Comparison of ENCODE assay signal across 10 mouse cellular contexts in the genomic region with DNA sequence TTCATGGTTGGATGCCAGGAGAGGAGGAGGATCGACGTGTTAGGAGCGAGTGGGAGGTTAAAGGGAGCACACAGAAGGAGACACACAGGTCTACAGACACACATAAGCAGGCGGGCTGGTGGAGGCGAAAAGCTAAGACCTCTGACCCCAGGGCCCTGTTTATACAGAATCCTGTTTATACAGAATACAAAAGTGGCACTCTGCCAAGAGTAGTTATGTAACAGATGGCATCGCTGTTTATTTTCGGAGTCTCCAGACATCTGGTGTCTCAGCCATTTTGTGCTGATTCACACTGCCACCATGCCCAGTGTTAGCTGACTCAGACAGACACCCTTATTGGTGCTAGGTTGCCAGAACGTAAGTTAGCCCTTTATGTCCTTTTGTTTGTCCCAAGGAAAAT. TPM values are rescaled to one million over a fixed set of nuclear protein-coding genes. Genes with fewer than 3 reads are reported as not detected.
DNase-seq lines count a peak whose midpoint lies in the region; ATAC-seq lines count a peak whose summit lies in the region.
"Had no signal": no experiment of that assay in that cellular context is flagged by ENCODE, and none has a peak within 500 bp of the region (broad histone marks: within the 10 kb centered on the region; RNA-seq: fewer than 3 reads in every experiment).

No protein-coding gene starts in this region.

- WGBS in hindbrain, embryonic 12.5 days: 55% methylated on average over 8 of the region's 8 CpGs

- no peaks in the 10 kb centered on the region for H3K27me3 ChIP-seq in hindbrain, embryonic 12.5 days
- H3K27me3 ChIP-seq: embryonic facial prominence, embryonic 13.5 days; limb, embryonic 12.5 days had no signal

- no peak overlapping the region for H3K9ac ChIP-seq in hindbrain, embryonic 12.5 days
- H3K9ac ChIP-seq: embryonic facial prominence, embryonic 13.5 days; limb, embryonic 12.5 days had no signal

- no peak overlapping the region for H3K27ac ChIP-seq in hindbrain, embryonic 12.5 days
- H3K27ac ChIP-seq: embryonic facial prominence, embryonic 13.5 days; limb, embryonic 12.5 days had no signal

- H3K4me3 ChIP-seq in hindbrain, embryonic 12.5 days: no peak overlapping the region
- H3K4me3 ChIP-seq: embryonic facial prominence, embryonic 13.5 days; limb, embryonic 12.5 days had no signal

- no peaks in the 10 kb centered on the region for H3K36me3 ChIP-seq in hindbrain, embryonic 12.5 days
- H3K36me3 ChIP-seq: embryonic facial prominence, embryonic 13.5 days; limb, embryonic 12.5 days had no signal

- peak; percentile 58; the same call in 1 of the 2 replicates for ATAC-seq in hindbrain, embryonic 12.5 days (ENCODE audit: low FRiP score)
- ATAC-seq in activated CD4-positive, CD25-positive, alpha-beta regulatory T cell, adult 4 months: no peak

- H3K4me2 ChIP-seq in hindbrain, embryonic 12.5 days (replicated peaks): no peak overlapping the region
- H3K4me2 ChIP-seq: embryonic facial prominence, embryonic 13.5 days; limb, embryonic 12.5 days had no signal

- H3K4me1 ChIP-seq in hindbrain, embryonic 12.5 days: no peaks in the 10 kb centered on the region
- H3K4me1 ChIP-seq: limb, embryonic 12.5 days had no signal

- DNase-seq in adrenal gland, postnatal 14 days: peak; percentile 52
- DNase-seq in adrenal gland, postnatal 25 days: no peak
- DNase-seq in right cerebral cortex, adult 18-20 months: peak; percentile 51
- DNase-seq in right cerebral cortex, postnatal 14 days: no peak
- peak; percentile 27 to 34 for DNase-seq in left cerebral cortex, postnatal 36 days (ENCODE audit: low spot score in 2 of 2)
- peak; percentile 27 for DNase-seq in yolk sac, embryonic 10.5 days (ENCODE audit: low spot score)

- intact Hi-C loops in left cerebral cortex, postnatal 36 days (cut with DNase I): no loop called here

- no peaks in the 10 kb centered on the region for H3K9me3 ChIP-seq in hindbrain, embryonic 12.5 days (replicated peaks)
- H3K9me3 ChIP-seq: embryonic facial prominence, embryonic 13.5 days; limb, embryonic 12.5 days had no signal

RNA-seq across cellular contexts. Expression of a gene that starts 18.0 kb away (rescaled TPM):
- total RNA-seq in adrenal gland, postnatal 14 days (2021): 33.1 and 33.8 TPM in 2 replicates
- 24.9 and 36.2 TPM in 2 replicates for total RNA-seq in adrenal gland, postnatal 25 days (2021)
- 0.80 and 1.7 TPM in 2 replicates for polyA plus RNA-seq in hindbrain, embryonic 12.5 days (2016; fragmentation: Nextera tagmentation; extraction: Ambion mirVana)
- total RNA-seq in left cerebral cortex, postnatal 36 days (2021): 1 to 10 TPM; 2.3 to 4.6 TPM
- polyA plus RNA-seq in activated CD4-positive, CD25-positive, alpha-beta regulatory T cell, adult 4 months (2017; shearing (Covaris generic)): 10 to 100 TPM; 66.0 to 95.4 TPM

RNA-seq across cellular contexts. Expression of a gene that starts 19.9 kb away (rescaled TPM):
- 11.8 and 12.2 TPM in 2 replicates for total RNA-seq in adrenal gland, postnatal 14 days (2021)
- total RNA-seq in adrenal gland, postnatal 25 days (2021): 14.8 and 15.7 TPM in 2 replicates
- polyA plus RNA-seq in hindbrain, embryonic 12.5 days (2016; fragmentation: Nextera tagmentation; extraction: Ambion mirVana): 19.8 and 21.5 TPM in 2 replicates
- total RNA-seq in left cerebral cortex, postnatal 36 days (2021): 10 to 100 TPM; 13.8 to 14.8 TPM
- 10 to 100 TPM; 17.4 to 22.3 TPM for polyA plus RNA-seq in activated CD4-positive, CD25-positive, alpha-beta regulatory T cell, adult 4 months (2017; shearing (Covaris generic))

Comparison
In these comparisons a context has a peak if more than half of its experiments do, and no peak if none do; other contexts are left out.
1. DNase-seq: peak in adrenal gland, postnatal 14 days (single experiment), right cerebral cortex, adult 18-20 months (single experiment), left cerebral cortex, postnatal 36 days (2 of 2) and yolk sac, embryonic 10.5 days (single experiment); none in adrenal gland, postnatal 25 days (single experiment) and right cerebral cortex, postnatal 14 days (single experiment).